Mouse (Mus musculus) ES-Bruce4 (cell line): ENCODE results near the gene Spns2.

Experiments used
- CTCF ChIP-seq: IDR thresholded peaks from one replicate; pipeline ENCODE4 v1.8.1; 2011; ENCODE audit warnings: low read depth, low read length
- EP300 ChIP-seq: IDR thresholded peaks from 2 replicates; pipeline ENCODE4 v1.6.1; 2011; ENCODE audit warnings: low read depth, low read length; ENCODE audit not compliant: insufficient read depth

DNA sequence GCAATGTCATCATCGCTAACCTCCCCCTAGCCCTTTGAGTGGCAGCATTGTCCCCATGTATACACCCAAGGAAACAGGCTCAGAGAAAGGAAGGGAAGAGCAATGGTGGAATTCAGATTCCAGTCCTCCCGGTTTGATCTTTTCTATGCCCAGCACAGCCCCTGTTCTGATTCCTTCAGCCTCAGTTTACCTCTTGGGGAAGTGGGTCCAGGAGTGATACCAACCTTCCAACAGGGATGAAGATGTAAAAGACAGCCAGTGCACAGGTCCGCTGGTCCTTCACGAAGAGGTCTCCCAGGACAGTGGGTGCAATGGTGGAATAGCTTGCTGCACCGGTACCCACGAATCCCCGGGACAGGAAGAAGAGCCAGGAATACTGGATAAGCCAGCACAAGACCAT, 49.1 kb upstream of the Spns2 start:
- TF ChIP-seq CTCF (no peak), EP300 (no peak)
